Mouse (Mus musculus): Measurements from ENCODE around the gene Sost.

The Sost gene

GRCm38 (mm10) chr11:101983431-101983921, 16.7 kb upstream of the Sost start:
- no peak for DNase-seq (ENCODE audit: low read depth, low spot score)

- DNase-seq (ENCODE audit: low read depth, low spot score), result no peak
These were observed 16.2 kb upstream of the Sost start for GRCm38 (mm10) chr11:101982981-101983411.

- peak; percentile 14 for DNase-seq (ENCODE audit: low read depth, low spot score)
These were observed 15.0 kb upstream of the Sost start for GRCm38 (mm10) chr11:101981850-101982249.

DNA sequence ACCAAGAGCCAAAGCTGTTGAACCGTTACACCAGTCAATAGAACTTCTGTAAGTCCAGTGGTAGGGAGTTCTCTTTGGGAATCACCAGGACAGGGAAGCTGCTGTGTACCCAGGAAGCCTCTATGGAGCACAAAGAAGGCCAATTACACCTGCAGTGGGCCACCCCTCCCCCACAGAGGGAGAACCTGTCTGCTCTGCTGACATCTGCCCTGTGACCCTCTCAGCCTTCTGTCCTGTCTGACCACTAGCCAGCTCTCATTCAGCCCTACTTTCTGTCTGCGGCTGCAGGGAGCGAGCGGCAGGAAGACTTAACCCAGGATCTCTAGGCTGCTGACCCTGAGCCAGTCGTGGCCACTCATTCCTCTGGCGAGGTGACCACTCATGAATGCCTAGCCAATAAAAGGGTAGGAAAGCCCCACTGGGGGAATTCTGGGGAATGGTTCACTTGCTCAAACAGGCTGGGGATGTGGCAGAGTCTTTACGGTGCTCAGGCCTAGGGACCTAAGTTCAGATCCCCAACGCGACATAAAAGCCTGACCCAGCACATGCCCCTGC, 13.9 kb upstream of the Sost start:
- DNase-seq (ENCODE audit: low read depth, low spot score), result no peak

GRCm38 (mm10) chr11:101979140-101979539, 12.3 kb upstream of the Sost start:
- no peak for DNase-seq (ENCODE audit: low read depth, low spot score)

GRCm38 (mm10) chr11:101976949-101977348, 10.1 kb upstream of the Sost start:
- DNase-seq (ENCODE audit: low read depth, low spot score), result no peak

DNA sequence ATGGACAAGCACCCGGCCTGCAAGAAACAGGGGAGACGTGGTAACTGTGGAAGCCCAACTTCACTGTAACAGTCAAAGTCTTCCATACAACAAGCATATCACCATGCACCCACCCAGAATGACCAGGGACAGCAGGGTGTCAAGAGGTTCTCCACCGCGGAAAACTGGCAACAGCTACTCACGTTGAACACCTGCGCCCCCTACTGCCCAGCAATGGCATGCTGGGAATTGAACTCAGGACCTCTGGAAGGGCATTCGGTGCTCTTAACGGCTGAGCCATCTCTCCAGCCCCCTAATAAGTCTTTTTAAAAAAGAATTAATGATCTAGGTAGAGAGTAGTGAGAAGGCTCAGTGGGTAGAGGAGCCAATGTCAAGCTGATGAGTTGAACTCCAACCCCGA, 8.1 kb upstream of the Sost start:
- DNase-seq (ENCODE audit: low read depth, low spot score), result peak; percentile 12

- no peak for DNase-seq (ENCODE audit: low read depth, low spot score)
These were observed 7.4 kb upstream of the Sost start for GRCm38 (mm10) chr11:101974181-101974580.

- no peak for DNase-seq (ENCODE audit: low read depth, low spot score)
These were observed 6.7 kb upstream of the Sost start for GRCm38 (mm10) chr11:101973496-101973895.

GRCm38 (mm10) chr11:101972651-101973050, 5.8 kb upstream of the Sost start:
- no peak for DNase-seq (ENCODE audit: low read depth, low spot score)

DNA sequence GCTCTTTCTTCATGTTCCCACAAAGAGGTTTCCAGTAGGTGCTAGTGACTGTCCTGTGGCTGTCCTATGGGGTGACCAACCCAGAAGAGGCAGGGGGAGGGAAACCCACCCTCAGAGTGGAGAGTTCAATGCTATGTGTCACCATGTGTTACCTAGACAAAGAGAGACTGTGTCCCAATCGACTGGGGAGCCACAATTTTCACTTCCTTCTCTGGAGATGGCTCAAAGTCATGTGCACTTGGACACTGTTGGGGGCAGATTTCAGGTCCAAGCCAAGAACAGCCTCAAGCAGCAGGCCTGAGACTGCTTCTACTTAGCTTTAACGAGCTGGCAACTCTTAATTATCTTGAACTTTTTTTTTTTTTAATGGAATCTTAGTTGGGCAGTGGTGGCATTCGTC, 5.3 kb upstream of the Sost start:
- DNase-seq (ENCODE audit: low read depth, low spot score), result no peak

DNA sequence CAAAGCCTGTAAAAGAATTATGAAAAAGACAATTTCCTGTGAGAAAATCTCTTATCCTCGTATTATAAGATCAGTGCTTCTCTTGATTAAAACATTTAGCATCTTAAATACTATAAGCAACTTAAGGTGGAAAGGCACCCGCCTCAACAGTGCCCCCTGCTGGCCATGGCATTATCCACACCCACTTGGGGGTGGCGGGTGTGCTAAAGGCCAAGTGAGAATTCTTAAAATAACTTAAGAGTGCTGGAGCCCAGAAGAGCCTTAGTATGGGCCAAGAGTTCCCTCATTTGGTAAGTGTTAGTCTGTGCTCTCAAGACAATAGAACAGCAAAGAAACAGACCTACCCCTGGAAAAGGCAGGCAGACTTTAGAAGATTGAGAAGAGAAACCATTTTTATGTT, 4.6 kb upstream of the Sost start:
- peak; percentile 59 for DNase-seq (ENCODE audit: low read depth, low spot score)

GRCm38 (mm10) chr11:101969835-101970234, 3.0 kb upstream of the Sost start:
- DNase-seq (ENCODE audit: low read depth, low spot score), result no peak

DNA sequence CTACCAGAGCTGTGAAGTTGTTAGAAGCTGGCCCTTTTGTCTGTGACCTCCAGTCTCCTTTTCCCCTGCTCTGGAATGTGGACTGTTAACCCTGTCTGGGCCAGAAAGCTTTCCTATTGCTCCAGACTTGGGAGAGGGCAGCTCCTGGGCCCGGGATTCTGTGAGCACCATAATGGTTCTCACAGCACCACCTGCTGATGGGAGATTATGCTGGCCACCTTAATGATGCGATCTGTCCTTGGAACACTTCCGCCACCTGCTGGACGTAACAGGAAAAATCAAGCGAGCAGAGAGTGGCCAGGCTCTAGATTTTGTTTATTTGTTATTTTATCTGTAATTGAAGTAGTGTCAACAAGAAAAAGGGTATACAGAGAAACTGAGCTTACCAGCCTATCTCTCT, 2.0 kb upstream of the Sost start:
- peak; percentile 84 for DNase-seq (ENCODE audit: low read depth, low spot score)

GRCm38 (mm10) chr11:101968311-101968710, 1.5 kb upstream of the Sost start:
- DNase-seq (ENCODE audit: low read depth, low spot score), result no peak

DNA sequence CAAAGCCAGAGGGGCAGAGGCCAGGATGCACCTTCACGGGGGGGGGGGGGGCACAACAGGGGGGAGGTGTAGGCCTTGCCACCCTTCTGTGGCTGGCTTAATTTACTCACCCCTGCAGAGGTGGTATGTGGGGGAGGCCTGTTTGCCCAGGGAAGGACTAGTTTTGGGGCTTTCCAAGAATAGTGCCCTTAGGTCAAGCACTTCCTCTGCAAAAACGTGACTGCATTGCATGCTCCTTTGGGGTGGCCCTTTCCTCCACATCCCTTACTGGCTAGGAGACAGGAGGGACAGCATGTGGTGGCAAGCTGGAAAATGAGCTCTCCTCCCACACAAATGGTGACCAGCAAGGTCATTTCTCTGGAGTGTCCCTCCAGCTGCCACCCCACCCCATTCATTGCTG, 1.3 kb downstream of the Sost start:
- DNase-seq (ENCODE audit: low read depth, low spot score), result no peak

DNA sequence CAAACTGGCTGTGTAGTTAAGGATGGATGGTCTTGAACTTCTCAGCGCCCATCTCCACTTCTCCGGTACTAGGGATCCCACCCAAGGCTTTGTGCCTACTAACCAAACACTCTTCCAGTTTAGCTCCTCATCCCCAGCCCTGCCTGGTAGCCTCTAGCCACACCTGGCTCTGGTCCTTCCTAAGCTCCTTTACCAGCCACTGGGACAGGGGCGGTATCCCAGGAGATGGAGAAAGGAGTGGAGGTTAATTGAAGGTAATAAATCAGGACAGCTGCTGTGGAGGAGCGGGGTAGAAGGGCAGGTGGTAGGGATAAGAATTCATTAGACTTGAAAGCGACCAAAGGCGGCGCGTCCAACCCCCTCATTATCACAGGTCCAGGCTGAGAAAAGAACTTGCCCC, 2.2 kb downstream of the Sost start:
- DNase-seq (ENCODE audit: low read depth, low spot score), result no peak

DNA sequence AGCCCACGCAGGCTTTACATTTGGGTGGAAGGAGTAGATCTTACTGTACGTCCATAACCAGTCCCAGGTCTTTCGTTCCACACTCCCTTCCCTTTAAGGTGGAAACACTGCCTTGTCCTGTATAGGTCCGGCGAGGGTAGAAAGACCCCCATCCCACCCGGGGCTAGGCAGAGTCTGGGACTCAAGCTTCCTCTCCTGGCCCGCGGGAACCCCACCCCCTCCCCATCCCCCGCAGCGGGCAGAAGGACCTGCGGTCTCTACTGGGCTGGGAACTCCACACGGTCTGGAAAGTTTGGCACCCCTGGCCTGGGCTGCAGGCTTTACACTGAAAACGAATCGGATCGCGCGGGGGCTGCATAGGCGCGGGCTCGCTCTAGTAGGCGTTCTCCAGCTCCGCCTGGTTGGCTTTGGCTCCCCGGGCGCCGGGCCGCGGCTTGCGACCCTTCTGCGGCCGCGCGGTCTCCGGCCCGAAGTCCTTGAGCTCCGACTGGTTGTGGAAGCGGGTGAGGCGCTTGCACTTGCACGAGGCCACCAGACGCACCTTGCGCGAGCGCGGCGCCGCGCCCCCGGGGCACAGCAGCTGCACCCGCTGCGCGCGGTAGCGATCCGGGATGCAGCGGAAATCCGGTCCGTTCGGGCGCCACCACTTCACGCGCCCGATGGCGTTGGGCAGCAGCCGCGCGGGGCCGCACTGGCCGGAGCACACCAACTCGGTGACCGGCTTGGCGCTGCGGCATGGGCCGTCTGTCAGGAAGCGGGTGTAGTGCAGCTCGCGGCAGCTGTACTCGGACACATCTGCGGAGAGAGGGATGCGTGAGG, 3.1 kb downstream of the Sost start:
- DNase-seq (ENCODE audit: low read depth, low spot score), result peak; percentile 6

DNA sequence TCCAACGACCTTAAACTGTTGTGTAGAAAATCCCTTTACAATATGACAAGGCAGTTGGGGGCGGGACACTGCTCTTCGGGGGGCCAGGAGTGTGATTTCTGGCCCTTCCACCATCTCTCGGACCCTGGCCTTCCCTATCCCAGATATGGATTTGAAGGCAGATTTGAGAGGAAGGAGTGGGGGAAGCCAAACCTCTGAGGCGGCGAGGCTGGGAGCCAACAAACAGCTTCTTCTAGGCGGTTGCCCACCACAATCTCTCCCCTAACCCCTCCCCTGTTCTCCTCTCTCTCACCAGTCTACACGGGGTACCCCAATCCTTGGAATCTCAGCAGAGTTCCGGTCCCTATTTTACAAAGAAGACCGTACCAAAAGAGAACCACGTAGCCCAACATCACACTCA, 3.8 kb downstream of the Sost start:
- no peak for DNase-seq (ENCODE audit: low read depth, low spot score)

DNA sequence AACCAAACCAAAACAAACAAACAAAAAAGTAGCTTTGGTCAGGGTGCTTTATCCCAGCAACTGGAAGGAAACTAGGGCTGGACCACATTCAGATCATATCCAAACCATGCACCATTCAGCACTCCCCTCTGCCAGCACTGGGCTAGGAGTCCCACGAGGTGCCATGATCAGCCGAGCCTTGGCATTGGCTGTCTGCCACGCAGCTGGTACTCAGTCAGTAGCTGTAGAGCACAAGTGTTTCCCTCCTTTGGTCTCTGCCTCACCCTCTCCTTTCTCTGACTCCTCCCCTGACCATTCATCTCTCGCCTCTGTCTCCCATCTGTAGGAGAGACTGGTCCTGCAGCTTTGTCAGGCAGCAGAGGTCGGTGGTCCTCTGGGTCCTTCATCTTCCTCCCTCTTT, 9.3 kb downstream of the Sost start:
- no peak for DNase-seq (ENCODE audit: low read depth, low spot score)

DNA sequence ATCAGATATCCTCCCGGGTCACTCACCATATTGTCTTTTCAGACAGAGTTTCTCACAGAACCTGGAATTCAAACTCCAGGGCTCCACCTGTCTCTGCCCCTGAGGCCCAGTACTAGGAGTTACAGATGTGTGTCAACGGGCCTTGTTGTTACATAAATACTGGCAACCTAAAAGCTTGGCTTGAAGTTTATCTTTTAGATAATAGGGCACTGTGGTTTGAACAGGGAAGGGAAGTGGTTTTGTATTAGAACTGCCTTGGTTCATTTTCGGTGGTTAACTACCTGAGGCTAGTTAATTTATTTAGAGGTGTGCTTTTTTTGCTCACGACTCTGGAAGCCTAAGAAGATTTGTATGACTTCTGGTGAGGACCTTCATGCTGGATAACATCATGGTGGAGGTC, 13.4 kb downstream of the Sost start:
- no peak for DNase-seq (ENCODE audit: low read depth, low spot score)

- DNase-seq (ENCODE audit: low read depth, low spot score), result peak; percentile 6
These were observed 14.1 kb downstream of the Sost start for GRCm38 (mm10) chr11:101952541-101953341.
